Mouse (Mus musculus): ENCODE results near the gene Tiam1. TPM values are rescaled to one million over a fixed set of nuclear protein-coding genes. Genes with fewer than 3 reads are reported as not detected.

Gene Tiam1
- polyA plus RNA-seq, 2 experiments = 1.6 to 4.2 TPM

- Histone ChIP-seq H3K4me1 (replicated peaks; ENCODE audit: control insufficient read depth in 2 of 2, insufficient read depth in 2 of 2, low read length in 1 of 2) (no peaks in the 10 kb centered on the region), H3K27me3 (ENCODE audit: control insufficient read depth, insufficient read depth, low read length) (no peaks in the 10 kb centered on the region), H3K27ac (no peak overlapping the region), H3K9me3 (ENCODE audit: control insufficient read depth, low read length) (no peaks in the 10 kb centered on the region), H3K9ac (replicated peaks) (no peak overlapping the region), H3K4me3 (ENCODE audit: insufficient read depth in 1 of 2, low read depth in 2 of 2, low read length in 2 of 2) (no peak overlapping the region), H3K36me3 (replicated peaks; ENCODE audit: control insufficient read depth, insufficient read depth, low read depth) (no peaks in the 10 kb centered on the region), H3K4me2 (ENCODE audit: low read depth) (no peak overlapping the region)
- ATAC-seq (ENCODE audit: insufficient read depth) (no peak), DNase-seq (ENCODE audit: low read depth in 3 of 3, low spot score in 3 of 3) (no peak)
- WGBS (ENCODE audit: insufficient replicate concordance) = 41% methylated on average over 2 of the region's 2 CpGs
- no peak for TF ChIP-seq EP300 (IDR thresholded peaks at IDR 0.05; ENCODE audit: low read depth)
- TF ChIP-seq CTCF (IDR thresholded peaks at IDR 0.05; ENCODE audit: low read depth) = no peak
Measured at GRCm38 (mm10) chr16:89763812-89764211, 379.8 kb downstream of the Tiam1 start.

GRCm38 (mm10) chr16:89762523-89762922, 381.0 kb downstream of the Tiam1 start:
- Histone ChIP-seq H3K27ac (no peak overlapping the region), H3K4me2 (ENCODE audit: low read depth) (no peak overlapping the region), H3K4me3 (ENCODE audit: insufficient read depth in 1 of 2, low read depth in 2 of 2, low read length in 2 of 2) (no peak overlapping the region), H3K27me3 (ENCODE audit: control insufficient read depth, insufficient read depth, low read length) (no peaks in the 10 kb centered on the region), H3K9me3 (ENCODE audit: control insufficient read depth, low read length) (no peaks in the 10 kb centered on the region), H3K36me3 (replicated peaks; ENCODE audit: control insufficient read depth, insufficient read depth, low read depth) (no peaks in the 10 kb centered on the region), H3K9ac (replicated peaks) (no peak overlapping the region), H3K4me1 (replicated peaks; ENCODE audit: control insufficient read depth in 2 of 2, insufficient read depth in 2 of 2, low read length in 1 of 2) (no peaks in the 10 kb centered on the region)
- no peak for ATAC-seq (ENCODE audit: insufficient read depth)
- DNase-seq (ENCODE audit: low read depth in 3 of 3, low spot score in 3 of 3) = no peak
- WGBS (ENCODE audit: insufficient replicate concordance) = 59% methylated on average over 10 of the region's 10 CpGs
- TF ChIP-seq CTCF (IDR thresholded peaks at IDR 0.05; ENCODE audit: low read depth) = no peak
- no peak for TF ChIP-seq EP300 (IDR thresholded peaks at IDR 0.05; ENCODE audit: low read depth)

GRCm38 (mm10) chr16:89762096-89762495, 381.5 kb downstream of the Tiam1 start:
- no peaks in the 10 kb centered on the region for H3K36me3 ChIP-seq (replicated peaks; ENCODE audit: control insufficient read depth, insufficient read depth, low read depth)
- H3K9ac ChIP-seq (replicated peaks) = no peak overlapping the region
- WGBS (ENCODE audit: insufficient replicate concordance) = 68% methylated on average over 8 of the region's 8 CpGs
- H3K27me3 ChIP-seq (ENCODE audit: control insufficient read depth, insufficient read depth, low read length) = no peaks in the 10 kb centered on the region
- TF ChIP-seq CTCF (IDR thresholded peaks at IDR 0.05; ENCODE audit: low read depth) (no peak), EP300 (IDR thresholded peaks at IDR 0.05; ENCODE audit: low read depth) (no peak)
- no peak for ATAC-seq (ENCODE audit: insufficient read depth)
- no peak for DNase-seq (ENCODE audit: low read depth in 3 of 3, low spot score in 3 of 3)
- no peaks in the 10 kb centered on the region for H3K9me3 ChIP-seq (ENCODE audit: control insufficient read depth, low read length)
- no peak overlapping the region for H3K4me2 ChIP-seq (ENCODE audit: low read depth)
- H3K4me1 ChIP-seq (replicated peaks; ENCODE audit: control insufficient read depth in 2 of 2, insufficient read depth in 2 of 2, low read length in 1 of 2) = no peaks in the 10 kb centered on the region
- H3K4me3 ChIP-seq (ENCODE audit: insufficient read depth in 1 of 2, low read depth in 2 of 2, low read length in 2 of 2) = no peak overlapping the region
- no peak overlapping the region for H3K27ac ChIP-seq

- DNase-seq (ENCODE audit: low read depth in 3 of 3, low spot score in 3 of 3) (no peak), ATAC-seq (ENCODE audit: insufficient read depth) (no peak)
- H3K4me3 ChIP-seq (ENCODE audit: insufficient read depth in 1 of 2, low read depth in 2 of 2, low read length in 2 of 2) = no peak overlapping the region
- H3K27me3 ChIP-seq (ENCODE audit: control insufficient read depth, insufficient read depth, low read length) = no peaks in the 10 kb centered on the region
- no peak for TF ChIP-seq EP300 (IDR thresholded peaks at IDR 0.05; ENCODE audit: low read depth)
- TF ChIP-seq CTCF (IDR thresholded peaks at IDR 0.05; ENCODE audit: low read depth) = no peak
- H3K9me3 ChIP-seq (ENCODE audit: control insufficient read depth, low read length) = no peaks in the 10 kb centered on the region
- WGBS (ENCODE audit: insufficient replicate concordance) = 61% methylated on average over 5 of the region's 5 CpGs
- no peak overlapping the region for H3K9ac ChIP-seq (replicated peaks)
- no peak overlapping the region for H3K27ac ChIP-seq
- no peaks in the 10 kb centered on the region for H3K4me1 ChIP-seq (replicated peaks; ENCODE audit: control insufficient read depth in 2 of 2, insufficient read depth in 2 of 2, low read length in 1 of 2)
- no peaks in the 10 kb centered on the region for H3K36me3 ChIP-seq (replicated peaks; ENCODE audit: control insufficient read depth, insufficient read depth, low read depth)
- H3K4me2 ChIP-seq (ENCODE audit: low read depth) = no peak overlapping the region
Measured at GRCm38 (mm10) chr16:89757384-89757783, 386.2 kb downstream of the Tiam1 start.

GRCm38 (mm10) chr16:89754709-89755108, 388.9 kb downstream of the Tiam1 start:
- H3K36me3 ChIP-seq (replicated peaks; ENCODE audit: control insufficient read depth, insufficient read depth, low read depth) = no peaks in the 10 kb centered on the region
- WGBS (ENCODE audit: insufficient replicate concordance) = 54% methylated on average over 3 of the region's 3 CpGs
- DNase-seq (ENCODE audit: low read depth in 3 of 3, low spot score in 3 of 3) = no peak

More at GRCm38 (mm10) chr16:89754709-89755108, 388.9 kb downstream of the Tiam1 start:
- Histone ChIP-seq H3K27me3 (ENCODE audit: control insufficient read depth, insufficient read depth, low read length) (no peaks in the 10 kb centered on the region), H3K9me3 (ENCODE audit: control insufficient read depth, low read length) (no peaks in the 10 kb centered on the region), H3K4me3 (ENCODE audit: insufficient read depth in 1 of 2, low read depth in 2 of 2, low read length in 2 of 2) (no peak overlapping the region), H3K4me2 (ENCODE audit: low read depth) (no peak overlapping the region), H3K9ac (replicated peaks) (no peak overlapping the region), H3K4me1 (replicated peaks; ENCODE audit: control insufficient read depth in 2 of 2, insufficient read depth in 2 of 2, low read length in 1 of 2) (no peaks in the 10 kb centered on the region), H3K27ac (no peak overlapping the region)
- no peak for ATAC-seq (ENCODE audit: insufficient read depth)
- TF ChIP-seq EP300 (IDR thresholded peaks at IDR 0.05; ENCODE audit: low read depth) = no peak
- TF ChIP-seq CTCF (IDR thresholded peaks at IDR 0.05; ENCODE audit: low read depth) = no peak

Measured in liver, embryonic 14.5 days (tissue).